ENCODE assay signal across 11 mouse cellular contexts in genomic region chr14:55793461-55793860, GRCm38 (mm10). TPM values are rescaled to one million over a fixed set of nuclear protein-coding genes. Genes with fewer than 3 reads are reported as not detected.
"Had no signal": no experiment of that assay in that cellular context is flagged by ENCODE, and none has a peak within 500 bp of the region (broad histone marks: within the 10 kb centered on the region; RNA-seq: fewer than 3 reads in every experiment).

No protein-coding gene starts in this region.

- H3K9ac ChIP-seq: kidney, embryonic 15.5 days; limb, embryonic 15.5 days; liver, embryonic 12.5 days; midbrain, embryonic 12.5 days; neural tube, embryonic 13.5 days; stomach, embryonic 15.5 days had no signal

- DNase-seq: retina, postnatal 1 day; right cerebral cortex, postnatal 4 days; thymus, adult 2 months had no signal

- H3K27ac ChIP-seq: kidney, embryonic 15.5 days; limb, embryonic 15.5 days; liver, embryonic 12.5 days; midbrain, embryonic 12.5 days; neural tube, embryonic 13.5 days; stomach, embryonic 15.5 days had no signal

- H3K4me2 ChIP-seq: kidney, embryonic 15.5 days; limb, embryonic 15.5 days; liver, embryonic 12.5 days; midbrain, embryonic 12.5 days; neural tube, embryonic 13.5 days; stomach, embryonic 15.5 days had no signal

- H3K9me3 ChIP-seq: kidney, embryonic 15.5 days; limb, embryonic 15.5 days; liver, embryonic 12.5 days; midbrain, embryonic 12.5 days; neural tube, embryonic 13.5 days; stomach, embryonic 15.5 days had no signal

- H3K27me3 ChIP-seq: liver, embryonic 12.5 days; stomach, embryonic 15.5 days had no signal

- H3K36me3 ChIP-seq: kidney, embryonic 15.5 days; limb, embryonic 15.5 days; liver, embryonic 12.5 days; midbrain, embryonic 12.5 days; neural tube, embryonic 13.5 days; stomach, embryonic 15.5 days had no signal

- H3K4me3 ChIP-seq: kidney, embryonic 15.5 days; limb, embryonic 15.5 days; liver, embryonic 12.5 days; midbrain, embryonic 12.5 days; neural tube, embryonic 13.5 days; stomach, embryonic 15.5 days had no signal

- ATAC-seq: liver, embryonic 12.5 days; midbrain, embryonic 16.5 days had no signal

RNA-seq across cellular contexts. Expression of gene Nfatc4, which starts 29.5 kb away (rescaled TPM):
- total RNA-seq: megakaryocyte, adult 5-6 weeks had no signal
